ENCODE assay signal across 31 mouse cellular contexts in genomic region chr9:68876289-68876688, GRCm38 (mm10).
DNase-seq lines count a peak whose midpoint lies in the region; ATAC-seq lines count a peak whose summit lies in the region.
"Had no signal": no experiment of that assay in that cellular context is flagged by ENCODE, and none has a peak within 500 bp of the region (broad histone marks: within the 10 kb centered on the region; RNA-seq: fewer than 3 reads in every experiment).

No protein-coding gene starts in this region.

- no peaks in the 10 kb centered on the region for H3K36me3 ChIP-seq in liver, embryonic 12.5 days
- H3K36me3 ChIP-seq: embryonic facial prominence, embryonic 10.5 days; embryonic facial prominence, embryonic 13.5 days; forebrain, embryonic 10.5 days; heart, embryonic 12.5 days; heart, embryonic 15.5 days; hindbrain, embryonic 12.5 days; hindbrain, embryonic 15.5 days had no signal

- no peak overlapping the region for H3K4me2 ChIP-seq in liver, embryonic 12.5 days
- H3K4me2 ChIP-seq: embryonic facial prominence, embryonic 13.5 days; forebrain, embryonic 13.5 days; heart, embryonic 12.5 days; heart, embryonic 15.5 days; hindbrain, embryonic 12.5 days; hindbrain, embryonic 15.5 days had no signal

- 52% methylated on average over 2 of the region's 2 CpGs for WGBS in liver, embryonic 12.5 days (ENCODE audit: insufficient replicate concordance)

- H3K27ac ChIP-seq in liver, embryonic 12.5 days, result no peak overlapping the region
- H3K27ac ChIP-seq: embryonic facial prominence, embryonic 10.5 days; embryonic facial prominence, embryonic 13.5 days; forebrain, embryonic 10.5 days; forebrain, embryonic 13.5 days; heart, embryonic 15.5 days; hindbrain, embryonic 12.5 days; hindbrain, embryonic 15.5 days had no signal

- no peaks in the 10 kb centered on the region for H3K9me3 ChIP-seq in liver, embryonic 12.5 days (replicated peaks)
- H3K9me3 ChIP-seq: embryonic facial prominence, embryonic 10.5 days; embryonic facial prominence, embryonic 13.5 days; forebrain, embryonic 10.5 days; forebrain, embryonic 13.5 days; heart, embryonic 12.5 days; heart, embryonic 15.5 days; hindbrain, embryonic 12.5 days; hindbrain, embryonic 15.5 days had no signal

- DNase-seq in urinary bladder, adult 18-20 months (ENCODE audit: low spot score in 2 of 2), result peak; percentile 7 to 45
- no peak for DNase-seq in urinary bladder, postnatal 25 days (ENCODE audit: low spot score)
- DNase-seq in adipocyte (ENCODE audit: low spot score), result peak; percentile 2
- no peak for DNase-seq in layer of hippocampus, adult 18-20 months (ENCODE audit: low spot score in 2 of 2)
- no peak for DNase-seq in right cerebral cortex, postnatal 36 days (ENCODE audit: low spot score in 2 of 2)
- DNase-seq: adrenal gland, postnatal 14 days; cerebellum, adult 11 months; cerebellum, adult 2 months; cerebellum, adult 9-11 months; cerebellum, postnatal 25 days; embryo, embryonic 11 days; gastrocnemius, postnatal 10 days; gastrocnemius, postnatal 36 days; heart, adult 18-20 months; heart, postnatal 10 days; heart, postnatal 36 days had no signal

- no peaks in the 10 kb centered on the region for H3K27me3 ChIP-seq in liver, embryonic 12.5 days (replicated peaks)
- H3K27me3 ChIP-seq: embryonic facial prominence, embryonic 13.5 days; forebrain, embryonic 13.5 days; heart, embryonic 12.5 days; heart, embryonic 15.5 days; hindbrain, embryonic 12.5 days; hindbrain, embryonic 15.5 days had no signal

- no peak overlapping the region for H3K4me3 ChIP-seq in liver, embryonic 12.5 days
- H3K4me3 ChIP-seq: embryonic facial prominence, embryonic 10.5 days; embryonic facial prominence, embryonic 13.5 days; erythroblast, embryonic 14.5 days; forebrain, embryonic 10.5 days; forebrain, embryonic 13.5 days; heart, embryonic 12.5 days; heart, embryonic 15.5 days; hindbrain, embryonic 12.5 days; hindbrain, embryonic 15.5 days had no signal

- ATAC-seq in common myeloid progenitor, adult 5-6 weeks (replicated peaks; ENCODE audit: low read depth, poor library complexity, severe bottlenecking), result peak; percentile 80
- ATAC-seq in granulocyte monocyte progenitor cell, adult 5-6 weeks (replicated peaks; ENCODE audit: poor library complexity, severe bottlenecking), result peak; percentile 65
- ATAC-seq in liver, embryonic 12.5 days, result no peak
- ATAC-seq: activated CD4-positive, CD25-positive, alpha-beta regulatory T cell, adult 4 months; CD4-positive, CD25-positive, alpha-beta regulatory T cell, adult 4 months; forebrain, embryonic 13.5 days; forebrain, embryonic 16.5 days had no signal

- no peak overlapping the region for H3K9ac ChIP-seq in liver, embryonic 12.5 days
- H3K9ac ChIP-seq: embryonic facial prominence, embryonic 13.5 days; forebrain, embryonic 13.5 days; heart, embryonic 12.5 days; heart, embryonic 15.5 days; hindbrain, embryonic 12.5 days; hindbrain, embryonic 15.5 days had no signal

- H3K4me1 ChIP-seq in liver, embryonic 12.5 days, result no peaks in the 10 kb centered on the region

Comparison
In these comparisons a context has a peak if more than half of its experiments do, and no peak if none do; other contexts are left out.
1. DNase-seq: peak in urinary bladder, adult 18-20 months (2 of 2) and adipocyte (single experiment); none in urinary bladder, postnatal 25 days (single experiment), layer of hippocampus, adult 18-20 months (0 of 2) and right cerebral cortex, postnatal 36 days (0 of 2).